Mouse (Mus musculus) heart, postnatal 10 days (tissue): ENCODE results near the gene Dppa1. TPM values are rescaled to one million over a fixed set of nuclear protein-coding genes. Genes with fewer than 3 reads are reported as not detected.
"Not testable (repeated sequence)": the region's sequence is repeated elsewhere in the genome, so short reads cannot be mapped to it uniquely, and the experiment has no call there.

Experiments
- DNase-seq, 2 experiments: peaks; one replicate each; pipeline ENCODE4 v3.0.0; 2021
- intact Hi-C: fragments of 180-260 bp; cut with DNase I; formaldehyde crosslinking; loops from one replicate; pipeline ENCODE4 v1.15.1; 2025
- total RNA-seq, 2 experiments: library from RNA; stranded (reverse); gene quantifications; 2 replicates each; pipeline ENCODE4 v1.2.3; 2021

Dppa1 gene
- not detected for total RNA-seq

GRCm38 (mm10) chr11:46629211-46629795, at the start of gene Dppa1:
TSS of gene Dppa1 (minus strand) at chr11:46629261.
- intact Hi-C loops = loop anchor here (1.0 kb wide), 1 partner anchor 17 kb away; no protein-coding TSS in a partner anchor
- DNase-seq = no peak

DNA sequence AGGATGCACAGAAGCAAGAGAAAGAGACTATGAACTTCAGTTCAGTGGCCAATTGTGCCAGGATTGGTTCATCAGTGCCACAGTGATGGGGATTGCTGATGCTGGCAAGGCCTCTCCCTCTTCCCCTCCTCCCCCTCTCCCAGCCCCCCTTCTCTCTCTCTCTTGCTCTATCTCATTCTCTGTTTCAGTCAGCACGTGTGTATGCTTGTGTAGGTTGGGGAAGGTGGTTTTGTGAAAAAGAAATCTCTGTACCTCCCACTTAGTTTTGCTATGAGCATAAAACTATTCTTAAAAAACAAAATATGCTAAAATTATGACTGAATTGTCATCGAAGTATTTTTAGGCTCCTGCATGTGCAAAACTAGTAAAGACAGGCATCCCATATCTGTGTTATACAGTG, 38.9 kb upstream of the Dppa1 start:
- DNase-seq = no peak
- intact Hi-C loops = no loop called here

DNA sequence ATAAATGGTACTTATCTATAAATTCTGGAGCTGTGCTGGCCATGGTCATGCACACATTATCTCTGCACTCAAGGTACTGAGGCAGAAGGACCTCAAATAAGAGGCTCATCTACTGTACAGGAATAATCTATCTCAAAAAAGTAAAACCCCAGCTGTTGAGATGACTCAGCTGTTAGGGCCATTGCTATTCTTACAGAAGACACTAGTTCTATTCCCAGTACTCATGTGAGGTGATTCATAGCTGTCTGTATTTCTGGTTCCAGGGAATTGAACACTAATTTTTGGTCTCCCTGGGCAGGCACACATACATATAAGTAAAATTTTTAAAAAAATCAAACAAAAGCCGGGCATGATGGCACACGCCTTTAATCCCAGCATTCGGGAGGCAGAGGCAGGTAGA, 38.0 kb upstream of the Dppa1 start:
- intact Hi-C loops = no loop called here
- no peak for DNase-seq

DNA sequence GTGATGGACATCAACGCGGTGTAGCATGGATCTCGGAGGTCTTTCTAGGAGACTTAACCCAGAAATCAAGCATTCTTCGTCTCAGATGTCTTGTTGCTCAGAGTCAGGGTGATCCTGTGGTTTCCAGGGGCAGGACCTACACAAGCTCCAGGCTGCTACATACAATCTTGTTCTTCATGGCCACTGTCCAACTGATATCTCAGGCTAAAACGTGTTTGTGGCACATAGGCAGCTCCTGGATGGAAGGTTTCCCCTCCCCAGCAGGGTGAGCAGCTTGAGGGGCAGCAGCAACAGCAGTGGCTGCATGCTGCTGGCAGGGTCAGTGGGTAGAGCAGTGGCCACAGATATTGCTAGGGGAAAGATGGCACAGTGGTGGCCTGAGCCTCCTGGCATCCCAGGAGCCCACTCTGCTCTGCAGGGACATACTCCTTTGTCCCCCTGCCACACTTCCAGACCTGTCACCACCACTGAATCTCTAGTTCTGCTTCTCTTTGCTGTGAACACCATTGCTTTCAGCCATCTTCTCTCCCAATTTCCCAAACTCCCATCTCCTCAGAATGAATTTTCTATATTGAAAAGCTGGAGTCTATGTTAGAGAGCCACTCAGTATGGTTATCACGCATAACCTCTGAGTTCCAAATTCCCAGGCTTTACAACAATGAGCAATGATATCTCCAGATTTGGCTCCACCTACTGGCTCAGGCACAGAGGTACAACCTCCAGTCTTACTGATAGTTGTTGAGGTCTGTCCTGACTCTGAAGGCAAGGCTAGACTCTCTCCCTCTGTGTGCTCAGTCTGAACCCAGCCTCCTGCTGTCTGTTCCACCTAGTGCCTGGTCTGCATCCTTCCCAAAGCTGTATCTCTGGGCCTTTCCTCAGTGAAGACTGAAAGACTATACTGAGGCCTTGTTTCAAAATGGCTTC, 36.8 kb upstream of the Dppa1 start:
- DNase-seq = peak in 1 of 2 experiments; percentile 12
- intact Hi-C loops = no loop called here

GRCm38 (mm10) chr11:46663215-46663614, 34.2 kb upstream of the Dppa1 start:
- intact Hi-C loops = no loop called here
- no peak for DNase-seq

GRCm38 (mm10) chr11:46652476-46652875, 23.4 kb upstream of the Dppa1 start:
- no peak for DNase-seq
- intact Hi-C loops = no loop called here

DNA sequence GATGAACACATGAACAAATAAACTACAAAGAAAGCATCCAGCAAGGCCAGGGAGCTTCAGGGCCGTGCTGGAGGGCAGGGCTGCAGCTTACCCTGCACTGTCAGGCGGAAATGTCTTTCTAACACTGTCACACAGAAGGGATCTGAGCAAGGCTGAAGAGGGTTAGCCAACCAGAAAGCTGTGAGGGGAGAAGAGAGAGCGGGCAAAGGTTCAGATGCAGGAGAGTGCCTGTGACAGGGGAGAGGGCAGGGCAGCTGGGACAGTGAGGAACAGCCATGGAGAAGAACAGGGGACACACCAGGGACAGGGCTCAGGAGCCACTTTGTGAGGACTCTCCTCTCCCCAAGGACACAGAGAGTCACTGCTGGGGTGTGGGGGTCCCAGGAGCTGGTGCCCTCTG, 20.6 kb upstream of the Dppa1 start:
- intact Hi-C loops = loop anchor here (1.0 kb wide), 1 partner anchor 22 kb away; no protein-coding TSS in a partner anchor
- DNase-seq = not testable (repeated sequence)

GRCm38 (mm10) chr11:46644824-46645223, 15.8 kb upstream of the Dppa1 start:
- no peak for DNase-seq
- intact Hi-C loops = no loop called here

DNA sequence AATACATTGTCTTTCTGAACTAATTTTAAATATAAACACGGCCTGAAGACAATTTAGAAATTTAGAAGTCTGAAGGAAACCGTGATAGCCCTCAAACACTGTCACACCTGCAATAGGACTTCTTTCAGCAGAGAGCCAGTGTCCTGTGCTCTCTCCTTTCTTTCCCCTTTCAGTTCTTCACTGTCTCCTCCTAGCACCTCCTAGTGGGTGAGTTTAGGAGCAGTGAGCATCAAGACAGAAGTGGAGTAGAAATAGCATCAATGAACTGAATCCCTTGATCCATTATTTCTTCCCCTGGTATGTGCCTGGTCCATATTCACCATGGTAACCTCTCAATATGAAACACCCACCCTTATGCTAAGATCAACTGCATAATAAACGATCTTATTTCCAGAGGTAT, 7.5 kb upstream of the Dppa1 start:
- intact Hi-C loops = loop anchor here (10.0 kb wide), 1 partner anchor 352 kb away; no protein-coding TSS in a partner anchor
- no peak for DNase-seq

- intact Hi-C loops = loop anchor here (10.0 kb wide), 1 partner anchor 351 kb away; no protein-coding TSS in a partner anchor
These were observed 6.5 kb upstream of the Dppa1 start for GRCm38 (mm10) chr11:46635516-46635915.

DNA sequence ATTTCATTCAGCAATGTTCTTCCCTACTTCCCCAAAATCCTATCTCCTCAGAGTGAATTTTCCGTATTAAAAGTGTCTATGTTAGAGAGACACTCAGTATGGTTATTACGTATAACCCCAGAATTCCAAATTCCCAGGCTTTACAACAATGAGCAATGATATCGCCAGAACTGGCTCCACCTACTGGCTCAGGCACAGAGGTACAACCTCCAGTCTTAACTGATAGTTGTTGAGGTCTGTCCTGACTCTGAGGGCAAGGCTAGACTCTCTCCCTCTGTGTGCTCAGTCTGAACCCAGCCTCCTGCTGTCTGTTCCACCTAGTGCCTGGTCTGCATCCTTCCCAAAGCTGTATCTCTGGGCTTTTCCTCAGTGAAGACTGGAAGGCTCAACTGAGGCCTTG, 2.6 kb upstream of the Dppa1 start:
- peak; percentile 19 to 41 for DNase-seq
- intact Hi-C loops = loop anchor here (5.0 to 10.0 kb wide), 2 partner anchors 189 to 347 kb away; no protein-coding TSS in a partner anchor

More at GRCm38 (mm10) chr11:46635516-46635915, 6.5 kb upstream of the Dppa1 start:
- not testable (repeated sequence) for DNase-seq

GRCm38 (mm10) chr11:46620414-46621168, 8.5 kb downstream of the Dppa1 start:
- DNase-seq = no peak
- intact Hi-C loops = no loop called here

- intact Hi-C loops = no loop called here
- no peak for DNase-seq
These were observed 9.1 kb downstream of the Dppa1 start for GRCm38 (mm10) chr11:46619929-46620328.

DNA sequence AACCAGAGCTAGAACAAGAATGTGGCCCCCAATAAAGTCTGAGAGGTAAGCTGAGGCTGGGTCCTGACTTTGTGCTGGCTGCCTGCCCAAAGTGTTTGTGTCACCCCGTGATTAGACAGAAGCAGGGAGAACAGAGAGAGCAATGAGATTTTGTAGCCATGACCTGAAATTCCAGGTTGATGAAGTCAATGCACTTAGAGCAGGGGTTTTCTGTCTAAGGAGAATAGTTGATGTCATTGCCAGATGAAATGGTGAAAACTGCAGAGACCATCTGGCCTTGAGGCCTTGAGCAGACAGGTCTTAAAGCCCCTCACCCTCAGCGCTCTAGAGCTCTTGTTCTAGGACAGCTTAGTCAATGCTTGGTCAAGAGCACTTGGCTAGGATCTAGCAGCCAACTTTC, 36.6 kb downstream of the Dppa1 start:
- no peak for DNase-seq
- intact Hi-C loops = no loop called here

GRCm38 (mm10) chr11:46582741-46583140, 46.3 kb downstream of the Dppa1 start:
- DNase-seq = no peak
- intact Hi-C loops = no loop called here

- DNase-seq = no peak
- intact Hi-C loops = no loop called here
These were observed 48.6 kb downstream of the Dppa1 start for GRCm38 (mm10) chr11:46580428-46580827.

- intact Hi-C loops = no loop called here
- DNase-seq = peak; percentile 4 to 6
These were observed 50.2 kb downstream of the Dppa1 start for GRCm38 (mm10) chr11:46578771-46579281.

DNA sequence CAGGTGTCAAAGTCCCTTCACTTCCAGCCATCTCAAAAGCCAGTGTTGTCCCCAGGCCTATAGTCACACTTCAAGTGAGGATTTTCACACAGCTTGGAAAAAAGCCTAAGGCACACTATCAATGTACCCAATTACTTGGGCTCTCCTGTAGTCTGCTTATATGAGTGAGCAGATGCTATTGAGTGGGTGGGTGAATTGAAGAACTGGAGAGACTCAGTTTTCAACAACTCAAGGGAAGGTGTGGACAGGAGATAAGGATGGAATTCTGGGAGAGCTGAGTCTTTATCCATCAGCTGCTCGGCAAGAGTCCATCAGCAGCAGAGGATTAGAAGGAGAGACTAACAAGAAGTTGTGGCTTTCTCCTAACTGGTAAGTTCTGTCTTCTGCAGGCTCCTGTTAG, 57.7 kb downstream of the Dppa1 start, which contains the start of gene BC053393:
TSS of gene BC053393 (plus strand) at position 210 of the 400 bp plus-strand sequence.
- intact Hi-C loops = no loop called here
- DNase-seq = no peak

- intact Hi-C loops = no loop called here
- no peak for DNase-seq
These were observed 60.0 kb downstream of the Dppa1 start for GRCm38 (mm10) chr11:46569107-46569506.

GRCm38 (mm10) chr11:46565967-46566366, 63.1 kb downstream of the Dppa1 start:
- intact Hi-C loops = no loop called here
- no peak for DNase-seq

- no peak for DNase-seq
- intact Hi-C loops = no loop called here
These were observed 64.4 kb downstream of the Dppa1 start for GRCm38 (mm10) chr11:46564671-46565070.
